ENCODE assay signal across 8 mouse cellular contexts in genomic region chr19:53945171-53946042, GRCm38 (mm10). TPM values are rescaled to one million over a fixed set of nuclear protein-coding genes. Genes with fewer than 3 reads are reported as not detected.
DNase-seq lines count a peak whose midpoint lies in the region; ATAC-seq and TF ChIP-seq lines count a peak whose summit lies in the region.

No protein-coding gene starts in this region.

- H3K9ac ChIP-seq in embryonic facial prominence, embryonic 11.5 days (replicated peaks; ENCODE audit: low read length), result peak overlapping the region; percentile 92
- H3K9ac ChIP-seq in heart, adult 2 months (ENCODE audit: low read depth, low read length), result peak overlapping the region; percentile 86
- peak overlapping the region; percentile 93 for H3K9ac ChIP-seq in liver, embryonic 14.5 days (replicated peaks)
- peak overlapping the region; percentile 92 for H3K9ac ChIP-seq in neural tube, embryonic 14.5 days (replicated peaks; ENCODE audit: low read depth, low read length)

- no peak for TF ChIP-seq EP300 in heart, adult 2 months (IDR thresholded peaks at IDR 0.05; ENCODE audit: insufficient read depth, low read depth, low read length)
- TF ChIP-seq EP300 in liver, embryonic 14.5 days (IDR thresholded peaks at IDR 0.05; ENCODE audit: low read depth), result no peak

- WGBS in embryonic facial prominence, embryonic 11.5 days, result under 1% methylated on average over 60 of the region's 69 CpGs
- 2% methylated on average over 48 of the region's 69 CpGs for WGBS in heart, adult 2 months
- 1% methylated on average over 62 of the region's 69 CpGs for WGBS in kidney, adult 2 months
- WGBS in liver, embryonic 14.5 days (ENCODE audit: insufficient replicate concordance), result 1% methylated on average over 52 of the region's 69 CpGs
- WGBS in neural tube, embryonic 14.5 days, result 1% methylated on average over 27 of the region's 69 CpGs
- 2% methylated on average over 58 of the region's 69 CpGs for WGBS in thymus, adult 2 months

- no peaks in the 10 kb centered on the region for H3K4me1 ChIP-seq in embryonic facial prominence, embryonic 11.5 days (ENCODE audit: control insufficient read depth, insufficient read depth, low read length)
- peaks cover 4% of the 10 kb centered on the region for H3K4me1 ChIP-seq in heart, adult 2 months (ENCODE audit: control insufficient read depth, insufficient read depth, low read length)
- H3K4me1 ChIP-seq in kidney, adult 2 months (ENCODE audit: control insufficient read depth, insufficient read depth, low read length), result peaks cover 13% of the 10 kb centered on the region; the same call in 1 of the 2 replicates
- peaks cover 21 to 22% of the 10 kb centered on the region in 2 experiments for H3K4me1 ChIP-seq in liver, embryonic 14.5 days (replicated peaks; ENCODE audit: control insufficient read depth in 2 of 2, insufficient read depth in 2 of 2, low read length in 1 of 2)
- peaks cover 26% of the 10 kb centered on the region for H3K4me1 ChIP-seq in neural tube, embryonic 14.5 days (ENCODE audit: control insufficient read depth, insufficient read depth, low read length)
- H3K4me1 ChIP-seq in thymus, adult 2 months (replicated peaks; ENCODE audit: control insufficient read depth, insufficient read depth, low read length), result no peaks in the 10 kb centered on the region; the same call in 1 of the 2 replicates

- H3K79me2 ChIP-seq in heart, adult 2 months (replicated peaks; ENCODE audit: control insufficient read depth, insufficient read depth, low read length), result peaks cover 4% of the 10 kb centered on the region

- ATAC-seq in embryonic facial prominence, embryonic 11.5 days (replicated peaks; ENCODE audit: insufficient number of reproducible peaks, low FRiP score, low TSS enrichment, low read depth), result peak; percentile 42
- ATAC-seq in liver, embryonic 14.5 days (ENCODE audit: insufficient read depth), result peak; percentile 12; the same call in 1 of the 2 replicates
- ATAC-seq in neural tube, embryonic 14.5 days (ENCODE audit: low read depth), result no peak; the same call in 1 of the 2 replicates

- intact Hi-C loops in heart, adult 2 months (cut with DNase I), result loop anchor here (5.0 to 10.0 kb wide), 2 partner anchors 97 to 551 kb away; partner anchors contain the start of genes Adra2a and Smndc1

- H3K27me3 ChIP-seq in embryonic facial prominence, embryonic 11.5 days (ENCODE audit: control insufficient read depth, insufficient read depth, low read length), result no peaks in the 10 kb centered on the region
- H3K27me3 ChIP-seq in heart, adult 2 months (ENCODE audit: control insufficient read depth, insufficient read depth, low read length), result no peaks in the 10 kb centered on the region
- H3K27me3 ChIP-seq in kidney, adult 2 months (replicated peaks; ENCODE audit: control insufficient read depth, insufficient read depth, low read length), result no peaks in the 10 kb centered on the region
- no peaks in the 10 kb centered on the region for H3K27me3 ChIP-seq in liver, embryonic 14.5 days (ENCODE audit: control insufficient read depth, insufficient read depth, low read length)
- no peaks in the 10 kb centered on the region for H3K27me3 ChIP-seq in neural tube, embryonic 14.5 days (ENCODE audit: control insufficient read depth, insufficient read depth, low read length)
- no peaks in the 10 kb centered on the region for H3K27me3 ChIP-seq in thymus, adult 2 months (ENCODE audit: control insufficient read depth, insufficient read depth, low read length)

- TF ChIP-seq POLR2A in heart, adult 2 months (IDR thresholded peaks at IDR 0.05; ENCODE audit: insufficient read depth, low read depth, low read length), result no peak
- TF ChIP-seq POLR2A in kidney, adult 2 months (IDR thresholded peaks at IDR 0.05; ENCODE audit: low read depth, low read length), result no peak
- TF ChIP-seq POLR2A in thymus, adult 2 months (IDR thresholded peaks at IDR 0.05; ENCODE audit: control insufficient read depth, extremely low read depth, insufficient read depth, low read length, poor library complexity), result no peak

- H3K4me3 ChIP-seq in embryonic facial prominence, embryonic 11.5 days (ENCODE audit: low read depth, low read length), result peak overlapping the region; percentile 91
- peak overlapping the region; percentile 75 for H3K4me3 ChIP-seq in heart, adult 2 months
- H3K4me3 ChIP-seq in kidney, adult 2 months (ENCODE audit: insufficient read depth, low read depth, low read length), result peak overlapping the region; percentile 74
- H3K4me3 ChIP-seq in liver, embryonic 14.5 days (ENCODE audit: insufficient read depth in 1 of 2, low read depth in 2 of 2, low read length in 2 of 2), result peak overlapping the region; percentile 82 to 88
- H3K4me3 ChIP-seq in neural tube, embryonic 14.5 days (ENCODE audit: low read depth, low read length), result peak overlapping the region; percentile 86
- peak overlapping the region; percentile 50 for H3K4me3 ChIP-seq in thymus, adult 2 months (ENCODE audit: control insufficient read depth, insufficient read depth, low read length)

- H3K36me3 ChIP-seq in embryonic facial prominence, embryonic 11.5 days (replicated peaks; ENCODE audit: control insufficient read depth, insufficient read depth, low read depth, low read length), result no peaks in the 10 kb centered on the region
- H3K36me3 ChIP-seq in heart, adult 2 months (ENCODE audit: control insufficient read depth, insufficient read depth, low read length), result peaks cover 2% of the 10 kb centered on the region
- H3K36me3 ChIP-seq in kidney, adult 2 months (ENCODE audit: control insufficient read depth, insufficient read depth, low read length), result no peaks in the 10 kb centered on the region
- H3K36me3 ChIP-seq in liver, embryonic 14.5 days (replicated peaks; ENCODE audit: control insufficient read depth, insufficient read depth, low read depth), result no peaks in the 10 kb centered on the region; the same call in 1 of the 2 replicates
- no peaks in the 10 kb centered on the region for H3K36me3 ChIP-seq in neural tube, embryonic 14.5 days (ENCODE audit: control insufficient read depth, insufficient read depth, low read length)
- no peaks in the 10 kb centered on the region for H3K36me3 ChIP-seq in thymus, adult 2 months (ENCODE audit: control insufficient read depth, insufficient read depth, low read length)

- DNase-seq in 3T3-L1 (ENCODE audit: low read depth, low spot score), result peak; percentile 62
- DNase-seq in adrenal gland, adult 18-20 months (ENCODE audit: low spot score in 2 of 2), result peak; percentile 37 to 46
- DNase-seq in embryonic facial prominence, embryonic 11.5 days (ENCODE audit: low spot score), result peak; percentile 76
- DNase-seq in heart, adult 2 months, result peak; percentile 56 to 65
- DNase-seq in kidney, adult 2 months, result peak; percentile 40
- peak in 2 of 3 experiments; percentile 25 to 41 for DNase-seq in liver, embryonic 14.5 days (ENCODE audit: low read depth in 3 of 3, low spot score in 3 of 3)
- DNase-seq in thymus, adult 2 months, result peak; percentile 53

- peak overlapping the region; percentile 97 for H3K27ac ChIP-seq in embryonic facial prominence, embryonic 11.5 days (replicated peaks; ENCODE audit: low read depth, low read length)
- peak overlapping the region; percentile 60 for H3K27ac ChIP-seq in heart, adult 2 months
- peak overlapping the region; percentile 64; the same call in 1 of the 2 replicates for H3K27ac ChIP-seq in kidney, adult 2 months (ENCODE audit: insufficient read depth, low read depth, low read length)
- peak overlapping the region; percentile 64 for H3K27ac ChIP-seq in liver, embryonic 14.5 days
- peak overlapping the region; percentile 95 for H3K27ac ChIP-seq in neural tube, embryonic 14.5 days (ENCODE audit: low read depth, low read length)
- H3K27ac ChIP-seq in thymus, adult 2 months (ENCODE audit: control insufficient read depth, insufficient read depth, low read length), result no peak overlapping the region

- H3K4me2 ChIP-seq in embryonic facial prominence, embryonic 11.5 days (ENCODE audit: low read depth, low read length), result peak overlapping the region; percentile 46
- H3K4me2 ChIP-seq in liver, embryonic 14.5 days (ENCODE audit: low read depth), result peak overlapping the region; percentile 83
- peak overlapping the region; percentile 75 for H3K4me2 ChIP-seq in neural tube, embryonic 14.5 days (ENCODE audit: low read depth, low read length)

- H3K9me3 ChIP-seq in embryonic facial prominence, embryonic 11.5 days (replicated peaks; ENCODE audit: control insufficient read depth, low read length), result no peaks in the 10 kb centered on the region
- H3K9me3 ChIP-seq in liver, embryonic 14.5 days (ENCODE audit: control insufficient read depth, low read length), result no peaks in the 10 kb centered on the region
- no peaks in the 10 kb centered on the region for H3K9me3 ChIP-seq in neural tube, embryonic 14.5 days (ENCODE audit: control insufficient read depth, low read length)

- TF ChIP-seq CTCF in heart, adult 2 months (IDR thresholded peaks at IDR 0.05), result no peak
- no peak for TF ChIP-seq CTCF in kidney, adult 2 months (conservative IDR thresholded peaks at IDR 0.05; ENCODE audit: insufficient read depth, insufficient read length, low read depth, low read length)
- no peak; the same call in 1 of the 2 replicates for TF ChIP-seq CTCF in liver, embryonic 14.5 days (IDR thresholded peaks at IDR 0.05; ENCODE audit: low read depth)
- TF ChIP-seq CTCF in thymus, adult 2 months (IDR thresholded peaks at IDR 0.05; ENCODE audit: borderline replicate concordance, control insufficient read depth, extremely low read depth, insufficient read depth, low read length, poor library complexity), result no peak

RNA-seq across cellular contexts. Expression of gene Bbip1, which starts 1.0 kb away (rescaled TPM):
- 10 to 100 TPM; 21.0 to 27.3 TPM for total RNA-seq in adrenal gland, adult 18-20 months (2021)
- 109 and 114 TPM in 2 replicates for polyA plus RNA-seq in embryonic facial prominence, embryonic 11.5 days (2014; fragmentation: Nextera tagmentation; extraction: Ambion mirVana)
- total RNA-seq in heart, adult 2 months (2021), result 10 to 100 TPM; 34.5 to 35.4 TPM
- 12.4 and 26.1 TPM in 2 replicates for polyA plus RNA-seq in heart, adult 2 months (2012; rRNA removed)
- 9.4 and 12.6 TPM in 2 replicates for polyA plus RNA-seq in kidney, adult 2 months (2012; rRNA removed)
- 14.3 and 26.6 TPM in 2 replicates for polyA plus RNA-seq in liver, embryonic 14.5 days (2012; rRNA removed)
- polyA plus RNA-seq in liver, embryonic 14.5 days (2014; fragmentation: Nextera tagmentation; extraction: Ambion mirVana), result 55.2 and 61.2 TPM in 2 replicates
- 167 and 170 TPM in 2 replicates for polyA plus RNA-seq in neural tube, embryonic 14.5 days (2014; fragmentation: Nextera tagmentation; extraction: Ambion mirVana)
- 13.0 and 16.3 TPM in 2 replicates for polyA plus RNA-seq in thymus, adult 2 months (2012; rRNA removed)

RNA-seq across cellular contexts. Expression of gene Shoc2, which starts 1.3 kb away (rescaled TPM):
- total RNA-seq in adrenal gland, adult 18-20 months (2021), result 10 to 100 TPM; 40.3 to 48.7 TPM
- 72.5 and 79.7 TPM in 2 replicates for polyA plus RNA-seq in embryonic facial prominence, embryonic 11.5 days (2014; fragmentation: Nextera tagmentation; extraction: Ambion mirVana)
- total RNA-seq in heart, adult 2 months (2021), result 10 to 100 TPM; 25.4 to 26.1 TPM
- polyA plus RNA-seq in heart, adult 2 months (2012; rRNA removed), result 12.3 and 34.2 TPM in 2 replicates
- polyA plus RNA-seq in kidney, adult 2 months (2012; rRNA removed), result 16.3 and 19.1 TPM in 2 replicates
- polyA plus RNA-seq in liver, embryonic 14.5 days (2012; rRNA removed), result 9.7 and 9.8 TPM in 2 replicates
- 18.9 and 21.1 TPM in 2 replicates for polyA plus RNA-seq in liver, embryonic 14.5 days (2014; fragmentation: Nextera tagmentation; extraction: Ambion mirVana)
- polyA plus RNA-seq in neural tube, embryonic 14.5 days (2014; fragmentation: Nextera tagmentation; extraction: Ambion mirVana), result 81.5 and 85.2 TPM in 2 replicates
- 14.9 and 18.6 TPM in 2 replicates for polyA plus RNA-seq in thymus, adult 2 months (2012; rRNA removed)

RNA-seq across cellular contexts. Expression of gene Pdcd4, which starts 53.4 kb away (rescaled TPM):
- total RNA-seq in adrenal gland, adult 18-20 months (2021), result 10 to 100 TPM; 69.6 to 91.1 TPM
- 88.4 and 96.2 TPM in 2 replicates for polyA plus RNA-seq in embryonic facial prominence, embryonic 11.5 days (2014; fragmentation: Nextera tagmentation; extraction: Ambion mirVana)
- 10 to 100 TPM; 21.1 to 22.9 TPM for total RNA-seq in heart, adult 2 months (2021)
- 4.2 and 8.0 TPM in 2 replicates for polyA plus RNA-seq in heart, adult 2 months (2012; rRNA removed)
- polyA plus RNA-seq in kidney, adult 2 months (2012; rRNA removed), result 6.4 and 10.3 TPM in 2 replicates
- polyA plus RNA-seq in liver, embryonic 14.5 days (2012; rRNA removed), result 3.0 and 6.6 TPM in 2 replicates
- 16.2 and 16.6 TPM in 2 replicates for polyA plus RNA-seq in liver, embryonic 14.5 days (2014; fragmentation: Nextera tagmentation; extraction: Ambion mirVana)
- 63.2 and 69.1 TPM in 2 replicates for polyA plus RNA-seq in neural tube, embryonic 14.5 days (2014; fragmentation: Nextera tagmentation; extraction: Ambion mirVana)
- 18.2 and 19.6 TPM in 2 replicates for polyA plus RNA-seq in thymus, adult 2 months (2012; rRNA removed)
